Mouse (Mus musculus) bone marrow, adult 2 months (tissue): ENCODE data around the gene Nmt1. TPM values are rescaled to one million over a fixed set of nuclear protein-coding genes. Genes with fewer than 3 reads are reported as not detected.

Source experiments
- H3K27ac ChIP-seq: fragments of 200-500 bp; 2 replicates; pipeline ENCODE4 v1.5.1; 2012; ENCODE audit warnings: low read depth, mild to moderate bottlenecking, control low read depth, inconsistent platforms, low read length; ENCODE audit not compliant: control insufficient read depth, poor library complexity, insufficient read depth
- H3K4me1 ChIP-seq: fragments of 200-500 bp; 2 replicates; pipeline ENCODE4 v1.6.1; 2011; ENCODE audit warnings: low read length; ENCODE audit not compliant: control insufficient read depth, insufficient read depth
- H3K4me3 ChIP-seq: fragments of 200-500 bp; replicated peaks from 2 replicates; pipeline ENCODE3; 2011; ENCODE audit warnings: mild to moderate bottlenecking, low read depth, low read length, control low read depth; ENCODE audit not compliant: control insufficient read depth
- CTCF ChIP-seq: fragments of 200-500 bp; IDR thresholded peaks from 2 replicates; pipeline ENCODE4 v1.5.1; 2011; ENCODE audit warnings: low read length, control low read depth; ENCODE audit not compliant: control insufficient read depth, insufficient read depth
- POLR2A ChIP-seq: fragments of 200-500 bp; IDR thresholded peaks from 2 replicates; pipeline ENCODE4 v1.6.1; 2011; ENCODE audit warnings: low read depth, mild to moderate bottlenecking, control low read depth, low read length, borderline replicate concordance; ENCODE audit not compliant: control insufficient read depth
- WGBS: fragments of 180-500 bp; shearing (Covaris S2); methylation state at CpG from one replicate; pipeline ENCODE4 v1.1.7; 2018; 5-methylcytosine and 5-hydroxymethylcytosine counted together
- polyA plus RNA-seq: library from polyadenylated mRNA; stranded (reverse); fragments of >200 nt; gene quantifications from 2 replicates; pipeline ENCODE4 v1.2.4, GENCODE M21; 2011; ENCODE audit warnings: low replicate concordance; ENCODE audit not compliant: missing spikeins, insufficient read depth, insufficient read length

Nmt1 gene
- polyA plus RNA-seq, 1 experiment = 38.2 TPM

- TF ChIP-seq POLR2A (no peak), CTCF (no peak)
- Histone ChIP-seq H3K4me1 (no peaks in the 10 kb centered on the region; the same call in none of the 2 replicates), H3K4me3 (no peak overlapping the region), H3K27ac (no peak overlapping the region)
- WGBS = 86% methylated on average over 6 of the region's 6 CpGs
Observed at GRCm38 (mm10) chr11:103081631-103082030, 53.6 kb downstream of the Nmt1 start.

- TF ChIP-seq POLR2A = no peak
- TF ChIP-seq CTCF = no peak
- Histone ChIP-seq H3K4me1 (peaks cover 4% of the 10 kb centered on the region), H3K4me3 (no peak overlapping the region), H3K27ac (no peak overlapping the region; the same call in none of the 2 replicates)
- 49% methylated on average over 7 of the region's 7 CpGs for WGBS
Observed at GRCm38 (mm10) chr11:103093306-103093705, 65.3 kb downstream of the Nmt1 start.

GRCm38 (mm10) chr11:103093862-103094833 lies 66.2 kb downstream of the Nmt1 start:
- Histone ChIP-seq H3K4me1 (peaks cover 4% of the 10 kb centered on the region), H3K27ac (peak overlapping the region; percentile 45), H3K4me3 (no peak overlapping the region)
- WGBS = 36% methylated on average over 20 of the region's 20 CpGs
- TF ChIP-seq POLR2A = no peak
- no peak for TF ChIP-seq CTCF

GRCm38 (mm10) chr11:103095107-103095670 lies 67.2 kb downstream of the Nmt1 start:
- no peak overlapping the region for H3K4me3 ChIP-seq
- no peak for TF ChIP-seq CTCF
- no peak for TF ChIP-seq POLR2A
- H3K27ac ChIP-seq = no peak overlapping the region
- 77% methylated on average over 9 of the region's 9 CpGs for WGBS
- peaks cover 4% of the 10 kb centered on the region for H3K4me1 ChIP-seq

GRCm38 (mm10) chr11:103095801-103096200 lies 67.8 kb downstream of the Nmt1 start:
- no peak overlapping the region for H3K27ac ChIP-seq
- WGBS = 85% methylated on average over 6 of the region's 6 CpGs
- no peak overlapping the region for H3K4me3 ChIP-seq
- peaks cover 4% of the 10 kb centered on the region for H3K4me1 ChIP-seq
- TF ChIP-seq CTCF (no peak), POLR2A (no peak)

GRCm38 (mm10) chr11:103096979-103097894 lies 69.2 kb downstream of the Nmt1 start:
- no peak overlapping the region for H3K4me3 ChIP-seq
- TF ChIP-seq POLR2A = no peak
- no peak for TF ChIP-seq CTCF
- H3K27ac ChIP-seq = no peak overlapping the region
- 71% methylated on average over 22 of the region's 22 CpGs for WGBS
- peaks cover 7% of the 10 kb centered on the region for H3K4me1 ChIP-seq

- TF ChIP-seq CTCF (no peak), POLR2A (no peak)
- 84% methylated on average over 11 of the region's 11 CpGs for WGBS
- H3K4me1 ChIP-seq = peaks cover 6% of the 10 kb centered on the region
- H3K27ac ChIP-seq = no peak overlapping the region
- H3K4me3 ChIP-seq = no peak overlapping the region
Observed at GRCm38 (mm10) chr11:103098531-103099190, 70.7 kb downstream of the Nmt1 start.
